Mouse (Mus musculus): ENCODE measurements around the gene Maml2.
A peak's percentile ranks its signal among the peaks of the same experiment; 100 is the strongest.

Maml2 gene

GRCm38 (mm10) chr9:13297668-13298512, at the start of gene Maml2:
Maml2 (plus strand) TSS chr9:13297957.
- peak; percentile 99 for DNase-seq

GRCm38 (mm10) chr9:13248104-13248503, 49.7 kb upstream of the Maml2 start:
- DNase-seq: no peak

- peak; percentile 48 for DNase-seq
Observed at GRCm38 (mm10) chr9:13251251-13251650, 46.5 kb upstream of the Maml2 start.

- no peak for DNase-seq
Observed at GRCm38 (mm10) chr9:13256726-13257125, 41.0 kb upstream of the Maml2 start.

GRCm38 (mm10) chr9:13258173-13258572, 39.6 kb upstream of the Maml2 start:
- no peak for DNase-seq

- DNase-seq: peak; percentile 43
Observed at GRCm38 (mm10) chr9:13260980-13261379, 36.8 kb upstream of the Maml2 start.

- DNase-seq: no peak
Observed at GRCm38 (mm10) chr9:13273219-13273618, 24.5 kb upstream of the Maml2 start.

- no peak for DNase-seq
Observed at GRCm38 (mm10) chr9:13287482-13287881, 10.3 kb upstream of the Maml2 start.

GRCm38 (mm10) chr9:13296274-13297121, 1.3 kb upstream of the Maml2 start:
- peak; percentile 99 for DNase-seq

- DNase-seq: peak; percentile 88
Observed at GRCm38 (mm10) chr9:13297122-13297667, 562 bp upstream of the Maml2 start.

GRCm38 (mm10) chr9:13298513-13298878, 739 bp downstream of the Maml2 start:
- DNase-seq: no peak

GRCm38 (mm10) chr9:13299190-13299589, 1.4 kb downstream of the Maml2 start:
- peak; percentile 96 for DNase-seq

- peak; percentile 94 for DNase-seq
Observed at GRCm38 (mm10) chr9:13300041-13300441, 2.3 kb downstream of the Maml2 start.

GRCm38 (mm10) chr9:13300891-13301782, 3.4 kb downstream of the Maml2 start:
- peak; percentile 88 for DNase-seq

- DNase-seq: peak; percentile 55
Observed at GRCm38 (mm10) chr9:13302183-13302825, 4.5 kb downstream of the Maml2 start.

- peak; percentile 80 for DNase-seq
Observed at GRCm38 (mm10) chr9:13303099-13303771, 5.5 kb downstream of the Maml2 start.

GRCm38 (mm10) chr9:13303976-13304375, 6.2 kb downstream of the Maml2 start:
- DNase-seq: peak; percentile 97

GRCm38 (mm10) chr9:13306471-13306870, 8.7 kb downstream of the Maml2 start:
- DNase-seq: peak; percentile 62

- DNase-seq: peak; percentile 92
Observed at GRCm38 (mm10) chr9:13307226-13307625, 9.5 kb downstream of the Maml2 start.

- DNase-seq: peak; percentile 33
Observed at GRCm38 (mm10) chr9:13308718-13309117, 11.0 kb downstream of the Maml2 start.

- DNase-seq: peak; percentile 65
Observed at GRCm38 (mm10) chr9:13309807-13310206, 12.1 kb downstream of the Maml2 start.
